Mouse (Mus musculus) lung, postnatal 4 days (tissue): ENCODE measurements around the gene Ddr2.

Experiments
- DNase-seq, 2 experiments: peaks; one replicate each; pipeline ENCODE4 v3.0.0; 2021

Gene Ddr2

GRCm38 (mm10) chr1:169946004-169946403 lies 164.6 kb downstream of the Ddr2 start:
- no peak for DNase-seq

DNA sequence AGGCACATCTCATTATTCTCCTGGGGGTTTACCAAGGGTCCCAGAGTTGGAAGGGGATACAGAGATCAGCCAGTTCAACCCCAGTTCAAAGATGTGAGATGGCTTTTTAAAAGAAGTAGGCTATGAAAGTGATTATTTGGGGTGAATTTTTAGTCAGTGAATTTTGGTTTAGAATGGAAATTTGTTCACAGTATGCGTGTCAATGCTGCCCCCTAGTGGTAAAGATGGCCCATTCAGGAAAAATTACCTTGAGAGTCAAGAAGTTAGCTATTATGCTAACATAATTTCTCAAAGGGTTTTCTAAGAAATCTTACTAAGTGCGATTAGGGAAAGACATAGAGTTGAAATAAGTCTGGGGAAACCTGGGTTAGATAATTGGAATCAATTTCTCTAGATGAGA lies 171.2 kb downstream of the Ddr2 start:
- DNase-seq: peak in 1 of 2 experiments; percentile 29

DNA sequence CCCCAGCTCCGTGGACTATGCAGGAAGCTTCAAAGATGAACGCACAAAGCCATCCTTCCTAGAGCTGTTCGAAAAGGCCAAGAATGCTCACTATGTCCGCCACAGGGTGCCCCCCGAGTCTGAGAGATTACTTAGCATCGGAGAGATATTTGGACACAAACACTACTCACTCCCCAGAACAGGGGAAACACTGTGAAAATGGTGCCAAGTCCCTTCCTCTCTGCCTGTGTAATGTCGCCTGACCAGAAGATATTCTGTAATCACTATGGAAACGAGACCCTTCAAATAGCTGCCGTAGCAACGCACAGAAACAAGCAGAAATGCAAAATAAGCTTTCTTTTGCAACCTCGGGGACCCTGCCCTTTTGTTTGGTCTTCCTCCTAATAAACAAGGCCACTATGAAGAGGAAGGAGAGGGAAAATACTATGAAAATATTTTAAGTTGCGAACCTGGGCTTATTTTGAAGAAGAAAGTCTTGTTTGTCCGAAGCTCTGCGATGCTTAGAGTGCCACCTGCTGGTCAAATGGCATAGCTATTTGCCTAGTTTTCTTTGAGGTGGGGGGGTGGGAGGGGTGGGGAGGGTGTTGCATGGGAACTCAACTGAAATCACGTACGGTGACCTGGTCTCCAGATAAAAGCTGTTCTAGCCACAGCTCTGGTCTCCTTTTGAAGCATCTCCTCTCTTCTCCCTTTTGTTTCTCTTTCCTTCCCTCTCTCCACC lies 176.4 kb downstream of the Ddr2 start:
- DNase-seq: peak in 1 of 2 experiments; percentile 58

GRCm38 (mm10) chr1:169932122-169932746 lies 178.3 kb downstream of the Ddr2 start:
- no peak for DNase-seq

GRCm38 (mm10) chr1:169931698-169932097 lies 178.9 kb downstream of the Ddr2 start:
- no peak for DNase-seq

GRCm38 (mm10) chr1:169928454-169928971 lies 182.0 kb downstream of the Ddr2 start, which contains the start of gene Ccdc190:
Gene Ccdc190, plus strand, starts transcription at chr1:169928648.
- peak in 1 of 2 experiments; percentile 39 for DNase-seq

DNA sequence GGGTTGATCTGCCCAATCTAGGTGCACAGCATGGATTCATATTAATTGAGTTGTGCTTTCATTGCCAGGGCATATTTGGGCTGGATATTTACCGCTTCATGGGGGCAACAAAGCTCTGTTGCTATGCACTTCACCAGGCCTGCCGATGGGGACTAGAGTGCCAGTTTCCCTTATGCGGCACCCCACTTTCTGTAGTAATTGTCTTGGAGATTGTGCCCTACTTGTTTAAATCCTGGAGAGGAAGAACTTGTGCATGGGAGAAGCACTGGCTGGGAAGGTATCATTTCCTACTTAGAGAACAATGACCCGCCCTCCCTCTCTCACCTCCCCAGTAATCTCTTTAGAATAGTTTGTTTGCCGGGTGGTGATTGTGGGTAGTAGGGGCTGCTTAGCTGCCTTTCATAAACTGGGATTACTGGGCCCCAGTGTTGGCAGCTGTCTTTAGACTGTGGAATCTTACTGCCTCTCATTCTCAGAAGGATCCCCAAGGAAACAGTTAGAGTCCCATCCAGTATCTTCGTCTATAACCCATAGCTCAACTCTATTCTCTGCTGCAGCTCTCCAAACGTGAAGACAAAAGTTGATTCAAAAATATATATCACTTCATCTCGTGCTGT lies 182.7 kb downstream of the Ddr2 start:
- no peak for DNase-seq

DNA sequence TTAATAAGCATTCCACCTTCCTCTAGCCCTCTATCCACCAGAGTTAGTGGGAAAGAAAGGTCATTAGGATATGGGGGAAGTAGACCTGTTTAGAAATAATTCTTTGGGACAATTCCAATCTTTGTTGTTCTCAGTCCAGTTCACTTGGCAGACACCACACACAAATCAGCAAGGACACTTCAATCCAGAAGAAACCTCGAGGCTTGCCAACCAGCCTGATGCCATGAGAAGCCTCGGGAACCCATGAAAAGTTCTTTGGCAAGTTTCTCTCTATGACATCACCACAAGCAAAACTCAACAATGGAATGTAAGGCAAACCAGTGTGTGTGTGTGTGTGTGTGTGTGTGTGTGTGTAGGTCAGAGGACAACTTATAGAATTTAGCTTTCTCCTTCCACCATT lies 186.0 kb downstream of the Ddr2 start:
- no peak for DNase-seq
